Mouse (Mus musculus) c-Kit-positive CD71-negative TER-119-negative erythroid progenitor cells, embryonic 14.5 days (primary cell): Measurements from ENCODE around the gene Pus3.

ENCODE experiments used
- DNase-seq: peaks from one replicate; pipeline ENCODE4 v3.0.0-alpha.2; 2013; ENCODE audit warnings: low read depth

Gene Pus3

GRCm38 (mm10) chr9:35558257-35559008 lies at the start of gene Pus3, which contains the start of gene Ddx25:
Gene Pus3, plus strand, starts transcription at chr9:35558595.
Gene Ddx25, minus strand, starts transcription at chr9:35558528.
- no peak for DNase-seq

- no peak for DNase-seq
These were observed 44.5 kb upstream of the Pus3 start for GRCm38 (mm10) chr9:35513900-35514299.

- DNase-seq = no peak
These were observed 42.2 kb upstream of the Pus3 start for GRCm38 (mm10) chr9:35516182-35516581.

GRCm38 (mm10) chr9:35516711-35517110 lies 41.7 kb upstream of the Pus3 start:
- DNase-seq = no peak

GRCm38 (mm10) chr9:35518169-35518568 lies 40.2 kb upstream of the Pus3 start, which contains the start of gene Gm1113:
Gene Gm1113, minus strand, starts transcription at chr9:35518269.
- DNase-seq = no peak

- DNase-seq = no peak
These were observed 37.6 kb upstream of the Pus3 start for GRCm38 (mm10) chr9:35520631-35521348.

GRCm38 (mm10) chr9:35522241-35522640 lies 36.2 kb upstream of the Pus3 start:
- DNase-seq = no peak

GRCm38 (mm10) chr9:35522821-35523515 lies 35.4 kb upstream of the Pus3 start:
- DNase-seq = no peak

GRCm38 (mm10) chr9:35523541-35523940 lies 34.9 kb upstream of the Pus3 start:
- DNase-seq = no peak

- peak; percentile 38 for DNase-seq
These were observed 34.4 kb upstream of the Pus3 start for GRCm38 (mm10) chr9:35523941-35524411.

GRCm38 (mm10) chr9:35529141-35529540 lies 29.3 kb upstream of the Pus3 start:
- DNase-seq = no peak

GRCm38 (mm10) chr9:35529796-35530195 lies 28.6 kb upstream of the Pus3 start:
- DNase-seq = no peak

- no peak for DNase-seq
These were observed 25.1 kb upstream of the Pus3 start for GRCm38 (mm10) chr9:35533266-35533665.

GRCm38 (mm10) chr9:35535110-35535509 lies 23.3 kb upstream of the Pus3 start:
- peak; percentile 31 for DNase-seq

GRCm38 (mm10) chr9:35535876-35536275 lies 22.5 kb upstream of the Pus3 start:
- no peak for DNase-seq

- DNase-seq = no peak
These were observed 19.2 kb upstream of the Pus3 start for GRCm38 (mm10) chr9:35539001-35539750.

GRCm38 (mm10) chr9:35541024-35541423 lies 17.4 kb upstream of the Pus3 start:
- no peak for DNase-seq

GRCm38 (mm10) chr9:35541488-35541887 lies 16.9 kb upstream of the Pus3 start:
- DNase-seq = peak; percentile 63

GRCm38 (mm10) chr9:35541941-35542340 lies 16.5 kb upstream of the Pus3 start:
- DNase-seq = no peak

- DNase-seq = no peak
These were observed 15.1 kb upstream of the Pus3 start for GRCm38 (mm10) chr9:35543099-35543860.

GRCm38 (mm10) chr9:35544666-35545065 lies 13.7 kb upstream of the Pus3 start:
- DNase-seq = no peak
